Mouse (Mus musculus) MEL (cell line): Measurements from ENCODE around the gene Syna.

Source experiments
- CTCF ChIP-seq, 3 experiments: IDR thresholded peaks in 2 of 3; conservative IDR thresholded peaks in 1 of 3; 2 replicates each; pipeline ENCODE4 v1.5.1; 2011 to 2012; ENCODE audit warnings: low read length in 3 of 3, low read depth in 2 of 3, mild to moderate bottlenecking in 2 of 3, improper control_type of control experiment in 1 of 3, inconsistent platforms in 1 of 3, mixed read lengths in 1 of 3, moderate library complexity in 1 of 3; ENCODE audit not compliant: control insufficient read depth in 1 of 3, insufficient read depth in 1 of 3, poor library complexity in 1 of 3, severe bottlenecking in 1 of 3
- MEF2A ChIP-seq: IDR thresholded peaks from 2 replicates; pipeline ENCODE4 v1.6.1; 2014; ENCODE audit warnings: low read depth, mild to moderate bottlenecking, inconsistent platforms, low read length, improper control_type of control experiment; ENCODE audit not compliant: poor library complexity, insufficient replicate concordance, severe bottlenecking; ENCODE audit errors: extremely low read depth

GRCm38 (mm10) chr5:134577534-134577933 is 17.6 kb upstream of the Syna start:
- TF ChIP-seq CTCF (IDR thresholded peaks at IDR 0.05 in 2 of 3, conservative IDR thresholded peaks at IDR 0.05 in 1 of 3; ENCODE audit: control insufficient read depth in 1 of 3, insufficient read depth in 1 of 3, low read depth in 2 of 3, low read length in 3 of 3, poor library complexity in 1 of 3, severe bottlenecking in 1 of 3) (no peak), MEF2A (no peak)
